Mouse (Mus musculus): ENCODE data around the gene Abhd12. TPM values are rescaled to one million over a fixed set of nuclear protein-coding genes. Genes with fewer than 3 reads are reported as not detected.
A peak's percentile ranks its signal among the peaks of the same experiment; 100 is the strongest.
"Not testable (repeated sequence)": the region's sequence is repeated elsewhere in the genome, so short reads cannot be mapped to it uniquely, and the experiment has no call there.

Abhd12 gene
- 100 to 1,000 TPM; 301 to 309 TPM for total RNA-seq (2021)

- peak; percentile 97 to 98 for DNase-seq
Measured at GRCm38 (mm10) chr2:150904272-150904935, at the start of gene Abhd12. TSS of gene Abhd12 (minus strand) at chr2:150904741.

- no peak for DNase-seq
Measured at GRCm38 (mm10) chr2:150951201-150951600, 46.7 kb upstream of the Abhd12 start.

- DNase-seq = no peak
Measured at GRCm38 (mm10) chr2:150950056-150950455, 45.5 kb upstream of the Abhd12 start.

- DNase-seq = no peak
Measured at GRCm38 (mm10) chr2:150949652-150950051, 45.1 kb upstream of the Abhd12 start.

GRCm38 (mm10) chr2:150948786-150949185 lies 44.2 kb upstream of the Abhd12 start:
- no peak for DNase-seq

GRCm38 (mm10) chr2:150947880-150948611 lies 43.5 kb upstream of the Abhd12 start:
- not testable (repeated sequence) for DNase-seq

GRCm38 (mm10) chr2:150947341-150947740 lies 42.8 kb upstream of the Abhd12 start:
- DNase-seq = peak; percentile 6 to 8

- no peak for DNase-seq
Measured at GRCm38 (mm10) chr2:150944017-150944416, 39.5 kb upstream of the Abhd12 start.

- DNase-seq = no peak
Measured at GRCm38 (mm10) chr2:150934659-150935058, 30.1 kb upstream of the Abhd12 start.

GRCm38 (mm10) chr2:150933482-150933881 lies 28.9 kb upstream of the Abhd12 start:
- DNase-seq = no peak

- no peak for DNase-seq
Measured at GRCm38 (mm10) chr2:150930806-150931205, 26.3 kb upstream of the Abhd12 start.

- no peak for DNase-seq
Measured at GRCm38 (mm10) chr2:150929156-150929555, 24.6 kb upstream of the Abhd12 start.

GRCm38 (mm10) chr2:150927038-150927720 lies 22.6 kb upstream of the Abhd12 start:
- no peak for DNase-seq

- no peak for DNase-seq
Measured at GRCm38 (mm10) chr2:150923505-150923904, 19.0 kb upstream of the Abhd12 start.

GRCm38 (mm10) chr2:150923026-150923425 lies 18.5 kb upstream of the Abhd12 start:
- no peak for DNase-seq

GRCm38 (mm10) chr2:150922165-150922564 lies 17.6 kb upstream of the Abhd12 start:
- no peak for DNase-seq

GRCm38 (mm10) chr2:150921697-150922096 lies 17.2 kb upstream of the Abhd12 start:
- DNase-seq = no peak

- no peak for DNase-seq
Measured at GRCm38 (mm10) chr2:150920543-150920942, 16.0 kb upstream of the Abhd12 start.

- DNase-seq = no peak
Measured at GRCm38 (mm10) chr2:150918720-150919119, 14.2 kb upstream of the Abhd12 start.

GRCm38 (mm10) chr2:150915786-150916185 lies 11.2 kb upstream of the Abhd12 start:
- DNase-seq = no peak

GRCm38 (mm10) chr2:150914781-150915515 lies 10.4 kb upstream of the Abhd12 start:
- DNase-seq = no peak

- no peak for DNase-seq
Measured at GRCm38 (mm10) chr2:150910295-150910881, 5.8 kb upstream of the Abhd12 start.

Measured in layer of hippocampus, postnatal 36 days (tissue).